Mouse (Mus musculus) gastrocnemius, adult 2 months (tissue): Measurements from ENCODE around the gene Kcnj14. TPM values are rescaled to one million over a fixed set of nuclear protein-coding genes. Genes with fewer than 3 reads are reported as not detected.

Experiments used
- DNase-seq: peaks from one replicate; pipeline ENCODE4 v3.0.0; 2022
- H3K27ac ChIP-seq: fragments of 200-600 bp; 2 replicates; pipeline ENCODE4 v1.8.1; 2022; ENCODE audit warnings: mild to moderate bottlenecking
- H3K4me3 ChIP-seq: fragments of 200-600 bp; 2 replicates; pipeline ENCODE4 v1.8.1; 2022; ENCODE audit warnings: mild to moderate bottlenecking, moderate library complexity
- CTCF ChIP-seq: fragments of 200-600 bp; IDR thresholded peaks from 2 replicates; pipeline ENCODE4 v1.8.1; 2022; ENCODE audit warnings: antibody characterized with exemption, mild to moderate bottlenecking, moderate library complexity
- intact Hi-C: fragments of 180-260 bp; cut with DNase I; formaldehyde crosslinking; loops from one replicate; pipeline ENCODE4 v1.15.1; 2025
- long read RNA-seq, 2 experiments: library from polyadenylated mRNA; stranded (forward); transcript quantifications; one replicate each; pipeline ENCODE4 v2.0.0; 2021
- total RNA-seq, 2 experiments: library from RNA; stranded (reverse); gene quantifications; 2 replicates each; pipeline ENCODE4 v1.2.3; 2021

The Kcnj14 gene
- under 1 TPM in 1 of 2 experiments, not detected in 1; 0.20 TPM for total RNA-seq
- long read RNA-seq, experiment 1: 0 reads
- long read RNA-seq, experiment 2: 0 reads

DNA sequence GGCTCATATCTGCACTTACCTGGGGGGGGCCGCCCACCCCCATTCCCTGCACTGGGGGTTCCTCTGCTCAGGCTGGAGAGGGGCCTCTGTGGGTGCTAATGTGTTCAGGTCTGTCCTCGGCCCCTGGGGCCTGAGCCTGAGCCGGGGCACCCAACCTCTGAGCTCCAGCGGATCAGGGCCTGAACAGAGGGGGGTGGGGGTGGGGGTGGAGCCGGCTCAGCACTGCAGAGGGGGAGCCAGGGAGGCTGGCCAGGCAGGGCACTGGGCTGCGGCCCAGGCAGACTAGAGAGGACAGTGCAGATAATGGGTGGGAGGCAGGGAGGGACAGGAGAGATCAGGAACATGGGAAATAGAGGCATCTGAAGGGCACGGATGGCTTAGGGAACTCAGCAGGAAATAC lies at the start of gene Kcnj14:
Gene Kcnj14 (minus strand): TSS at position 185 of the 400 bp plus-strand sequence.
- H3K4me3 ChIP-seq: no peak within 1 kb of the TSS
- intact Hi-C loops: no loop called here
- no peak for DNase-seq
- no peak within 1 kb of the TSS for H3K27ac ChIP-seq
- no peak for TF ChIP-seq CTCF

DNA sequence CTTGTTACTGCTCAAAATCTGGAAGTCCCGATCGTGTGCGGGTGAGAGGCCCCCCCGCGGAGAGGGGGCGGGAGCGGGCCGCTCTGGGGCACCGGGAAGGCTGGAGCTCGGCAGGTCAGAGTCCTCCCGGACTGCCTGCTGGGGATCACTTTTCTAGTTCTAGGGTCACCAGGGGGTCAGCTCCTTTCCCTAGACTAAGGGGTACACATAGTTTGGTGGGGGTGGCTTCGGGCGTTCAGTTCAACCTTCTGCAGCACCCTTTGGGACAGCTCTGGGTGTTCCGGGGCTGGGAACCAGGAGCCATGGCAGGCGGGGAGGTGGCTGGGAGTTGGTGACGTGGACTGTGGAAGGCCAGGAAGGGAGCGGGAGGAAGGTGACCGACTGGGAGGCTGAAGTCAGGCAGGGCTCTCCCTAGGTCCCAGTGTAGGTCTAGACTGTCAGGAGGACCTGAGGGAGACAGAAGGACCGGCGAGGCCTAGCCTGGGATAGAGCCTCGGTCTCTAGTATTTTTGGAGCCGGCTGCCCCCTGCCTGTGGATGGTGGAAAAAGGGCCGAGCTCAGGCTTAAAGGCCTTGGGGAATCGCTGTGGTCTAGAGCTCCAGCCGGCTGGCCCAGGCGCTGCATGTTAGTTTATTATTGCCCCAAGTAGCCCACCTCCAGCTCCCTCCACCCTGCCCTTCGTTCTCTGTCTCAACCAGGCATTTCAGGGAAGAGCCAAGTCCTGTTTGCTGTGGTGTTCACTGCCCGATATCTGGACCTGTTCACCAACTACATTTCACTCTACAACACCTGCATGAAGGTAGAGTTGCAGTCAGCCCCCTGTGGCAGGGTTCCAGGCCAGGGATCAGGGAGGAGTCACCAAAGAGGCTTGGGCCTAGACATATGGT lies 48.7 kb upstream of the Kcnj14 start:
- DNase-seq: peak; percentile 70
- Histone ChIP-seq H3K4me3 (peak overlapping the region; percentile 97), H3K27ac (peak overlapping the region; percentile 95)
- intact Hi-C loops: loop anchor here (2.0 kb wide), 1 partner anchor 23 kb away; the partner anchor contains the start of genes Syngr4 and Tmem143
- peak; percentile 45 for TF ChIP-seq CTCF

DNA sequence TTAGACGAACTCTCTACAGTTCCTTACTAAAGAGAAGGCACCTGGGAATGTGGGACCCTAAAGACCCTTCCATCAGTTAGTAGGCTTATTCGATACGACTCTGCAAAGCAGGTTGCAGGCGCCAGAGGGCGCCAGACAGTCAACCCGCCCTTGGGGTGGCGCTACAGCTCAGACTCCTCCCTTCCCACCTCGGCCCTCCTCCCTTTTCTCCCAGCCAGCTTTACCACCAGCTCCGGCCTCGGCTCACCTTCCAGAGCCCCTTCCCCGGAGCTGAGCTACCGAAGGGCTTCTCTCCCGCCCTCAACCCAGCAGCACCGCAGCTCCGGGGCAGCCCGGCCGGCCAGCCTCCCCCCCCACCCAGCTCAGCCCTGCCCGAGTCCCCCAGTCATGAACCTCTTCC lies 48.0 kb upstream of the Kcnj14 start, which contains the start of gene Kdelr1:
Gene Kdelr1 (plus strand): TSS at position 149 of the 400 bp plus-strand sequence.
- intact Hi-C loops: loop anchor here (1.0 to 2.0 kb wide), 3 partner anchors 24 to 137 kb away; partner anchors contain the start of genes Syngr4 and Tmem143

DNA sequence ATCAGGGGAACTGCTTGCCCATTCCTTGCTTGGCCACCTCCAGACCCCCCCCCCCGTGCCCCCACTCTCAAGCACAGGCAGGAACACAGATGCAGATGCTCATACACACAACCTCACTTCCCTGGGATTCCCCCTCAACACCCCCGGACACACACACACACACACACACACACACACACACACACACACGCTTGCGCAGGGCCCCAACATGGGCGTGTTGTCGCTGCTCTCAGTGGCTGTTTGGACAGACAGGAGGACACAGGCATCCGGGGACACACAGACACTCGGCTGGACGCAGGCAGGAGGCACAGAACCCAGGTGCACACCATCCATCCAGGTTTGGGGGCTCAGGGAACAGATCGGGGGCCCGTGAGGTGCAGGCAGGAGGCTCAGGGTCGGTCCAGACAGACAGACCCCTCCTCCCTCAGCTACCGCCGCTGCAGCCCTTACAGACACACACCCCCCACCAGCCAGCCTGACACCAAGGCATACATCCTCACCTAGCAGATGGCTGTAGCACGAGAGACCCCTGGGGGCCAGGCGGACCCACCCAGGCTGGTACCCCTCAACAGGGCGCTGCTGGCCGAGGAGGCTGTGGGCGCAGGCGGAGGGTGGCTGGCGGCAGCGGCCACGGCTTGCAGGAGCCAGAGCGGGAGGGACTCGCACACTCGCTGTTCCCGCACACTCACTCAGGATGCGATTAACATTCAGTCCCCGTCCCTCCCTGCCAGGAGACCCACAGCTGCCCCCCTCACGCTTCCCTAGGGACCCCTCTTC lies 45.9 kb upstream of the Kcnj14 start:
- no peak for TF ChIP-seq CTCF
- intact Hi-C loops: no loop called here
- H3K4me3 ChIP-seq: no peak overlapping the region
- peak; percentile 30 for DNase-seq
- no peak overlapping the region for H3K27ac ChIP-seq

More for the DNA sequence above, 48.0 kb upstream of the Kcnj14 start, which contains the start of gene Kdelr1:
- Histone ChIP-seq H3K4me3 (peak within 1 kb of the TSS; percentile 97), H3K27ac (peak within 1 kb of the TSS; percentile 95)
- no peak; the same call in 1 of the 2 replicates for TF ChIP-seq CTCF
- DNase-seq: peak; percentile 92

DNA sequence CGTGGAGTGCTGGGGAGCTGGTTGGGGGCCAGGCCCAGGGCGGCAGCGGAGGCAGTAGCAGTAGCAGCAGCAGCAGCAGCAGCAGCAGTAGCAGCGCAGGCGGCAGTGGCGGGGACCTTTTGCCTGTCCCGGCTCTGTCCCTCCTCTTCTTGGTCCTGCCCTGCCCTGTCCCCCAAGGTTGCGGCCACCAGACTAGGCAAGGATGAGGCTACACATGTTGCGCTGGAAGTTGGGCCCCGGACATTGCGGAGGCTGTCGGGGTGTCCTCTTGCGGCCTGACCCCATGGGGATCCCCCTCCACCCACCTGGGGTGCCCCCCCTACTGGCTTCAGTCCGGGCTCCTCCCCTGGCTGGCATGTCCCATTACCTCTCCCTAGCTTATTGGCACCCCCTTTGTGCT lies 45.2 kb upstream of the Kcnj14 start:
- Histone ChIP-seq H3K27ac (no peak overlapping the region), H3K4me3 (no peak overlapping the region)
- DNase-seq: peak; percentile 29
- TF ChIP-seq CTCF: no peak
- intact Hi-C loops: no loop called here

DNA sequence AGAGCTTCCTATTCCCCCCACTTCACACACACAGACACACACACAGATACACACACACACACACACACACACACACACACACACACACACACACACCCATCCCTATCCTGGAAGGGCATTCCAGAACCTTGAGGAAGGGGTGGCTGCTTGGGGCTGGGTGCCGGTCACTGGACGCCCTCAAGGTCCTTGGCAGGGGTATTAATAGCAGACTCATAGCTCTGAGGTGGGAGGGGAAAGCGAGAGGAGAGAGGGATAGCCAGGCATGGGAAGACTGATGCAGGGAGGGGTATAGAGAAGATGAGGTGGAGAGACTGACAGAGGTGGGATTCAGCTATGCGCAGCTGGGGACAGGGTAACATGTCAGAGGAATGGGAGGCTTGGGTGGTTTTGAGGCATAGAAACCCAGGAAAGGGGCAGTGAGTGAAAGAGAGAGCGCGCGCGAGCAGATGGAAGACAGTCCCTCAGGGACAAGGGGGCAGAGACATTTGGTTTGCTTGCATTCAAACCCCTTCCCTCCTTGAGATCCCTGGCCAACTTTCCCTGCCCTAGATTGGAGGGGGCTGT lies 44.6 kb upstream of the Kcnj14 start:
- H3K4me3 ChIP-seq: no peak overlapping the region
- TF ChIP-seq CTCF: no peak
- peak; percentile 17 for DNase-seq
- H3K27ac ChIP-seq: no peak overlapping the region
- intact Hi-C loops: no loop called here

DNA sequence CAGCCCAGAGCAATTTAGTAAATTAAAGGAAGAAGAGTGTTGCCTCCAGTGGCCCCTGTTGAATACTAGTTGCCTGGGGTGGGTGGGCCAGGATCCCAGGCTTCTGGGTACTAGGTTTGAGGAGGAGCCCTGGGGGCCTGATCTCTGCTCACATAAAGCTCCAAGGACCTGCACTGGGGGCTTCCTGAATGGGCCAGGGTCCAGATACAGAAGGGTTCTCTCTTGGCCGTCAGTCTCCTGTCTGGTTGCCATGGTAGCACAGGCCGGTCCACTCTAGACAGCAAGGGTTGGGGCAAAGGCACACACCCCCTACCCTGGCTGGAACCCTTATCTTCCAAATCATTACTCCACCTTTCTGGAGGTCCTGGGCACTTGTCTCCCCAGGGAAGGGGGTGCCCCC lies 43.3 kb upstream of the Kcnj14 start:
- intact Hi-C loops: no loop called here
- no peak overlapping the region for H3K4me3 ChIP-seq
- no peak for TF ChIP-seq CTCF
- H3K27ac ChIP-seq: no peak overlapping the region
- DNase-seq: peak; percentile 9

DNA sequence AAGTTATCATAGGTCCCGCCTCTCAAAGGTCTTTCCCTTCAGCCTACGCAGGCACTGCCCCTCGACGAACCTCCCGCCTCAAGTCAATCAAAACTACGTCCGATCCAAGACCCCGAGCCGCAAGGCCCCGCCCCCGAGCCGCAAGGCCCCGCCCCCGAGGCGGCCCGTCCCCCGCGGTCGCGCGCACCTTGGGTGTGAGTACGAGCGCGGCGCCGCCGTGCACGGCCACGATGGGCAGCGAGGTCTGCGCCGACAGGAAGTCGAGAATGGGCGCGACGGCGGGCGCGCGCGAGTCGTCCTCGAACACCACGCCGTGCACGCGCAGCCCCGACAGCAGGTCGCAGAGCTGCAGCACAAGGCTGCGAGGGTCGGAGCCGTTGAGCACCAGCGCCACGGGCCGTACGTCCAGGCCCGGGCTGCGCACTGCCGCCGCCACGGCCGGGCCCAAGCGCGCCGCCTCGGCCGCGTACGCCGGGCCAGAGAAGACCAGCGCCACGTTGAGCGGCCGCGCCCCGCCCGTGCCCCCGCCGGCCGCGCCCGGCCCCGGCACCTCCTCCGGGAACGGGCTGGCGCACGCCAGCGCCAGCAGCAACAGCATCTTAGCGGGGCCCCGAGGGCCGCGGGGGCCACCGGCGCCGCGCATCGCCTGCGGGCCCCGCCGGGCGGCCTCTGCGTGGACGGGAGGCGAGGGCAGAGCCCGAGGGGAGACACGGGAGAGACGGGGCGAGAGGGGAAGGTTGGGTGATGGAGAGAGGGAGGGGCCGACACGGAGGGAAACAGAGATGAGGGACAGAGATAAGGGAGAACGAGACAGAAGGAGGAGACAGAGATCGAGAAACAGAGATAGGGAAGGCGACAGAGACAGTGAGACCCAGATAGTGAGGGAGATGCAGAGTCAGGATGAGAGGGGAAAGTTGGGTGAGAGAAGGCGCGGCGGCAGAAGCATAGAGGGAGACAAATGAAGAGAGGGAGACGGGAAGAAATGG lies 41.6 kb upstream of the Kcnj14 start:
- TF ChIP-seq CTCF: no peak
- intact Hi-C loops: no loop called here
- Histone ChIP-seq H3K27ac (peak overlapping the region; percentile 83), H3K4me3 (peak overlapping the region; percentile 86)
- DNase-seq: peak; percentile 95

DNA sequence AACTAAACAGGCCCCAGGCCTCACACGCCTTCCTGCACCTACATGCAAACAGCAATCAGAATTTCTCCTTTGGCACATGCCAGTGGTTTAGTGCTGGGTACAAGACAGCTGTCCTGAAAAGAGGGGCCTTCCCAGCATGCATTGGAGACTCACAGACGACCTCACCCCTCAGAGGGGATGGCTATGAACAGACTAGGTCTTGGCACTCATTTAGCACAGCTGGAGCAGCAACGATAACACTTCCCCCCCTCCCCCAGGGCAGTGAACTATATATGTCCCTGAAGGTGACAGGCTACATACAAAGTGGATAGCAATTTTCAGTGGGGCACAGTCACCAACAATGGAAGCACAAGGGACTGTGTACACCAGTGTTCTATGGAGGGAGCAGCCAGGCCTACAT lies 39.9 kb upstream of the Kcnj14 start:
- Histone ChIP-seq H3K27ac (no peak overlapping the region), H3K4me3 (no peak overlapping the region)
- no peak for TF ChIP-seq CTCF
- intact Hi-C loops: no loop called here
- DNase-seq: peak; percentile 9

DNA sequence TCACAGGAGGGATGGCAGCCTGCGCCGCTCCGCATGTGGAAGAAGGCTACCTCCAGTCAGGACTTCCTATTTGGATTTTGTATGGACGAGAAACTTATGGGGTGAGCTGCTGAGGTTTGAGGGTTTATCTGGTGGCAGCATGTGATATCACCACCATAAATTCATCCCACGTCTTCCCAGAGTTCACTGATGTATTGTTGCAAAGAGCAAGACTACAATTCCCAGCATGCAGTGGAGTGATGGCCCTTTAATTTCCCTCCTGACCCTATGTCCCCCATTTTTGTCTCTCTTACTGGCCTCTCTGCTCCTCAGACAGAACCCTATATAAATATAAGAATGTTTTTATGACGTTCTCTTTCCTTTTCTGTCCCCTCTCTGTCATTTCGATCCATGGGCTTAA lies 38.2 kb upstream of the Kcnj14 start:
- DNase-seq: no peak
- intact Hi-C loops: no loop called here

DNA sequence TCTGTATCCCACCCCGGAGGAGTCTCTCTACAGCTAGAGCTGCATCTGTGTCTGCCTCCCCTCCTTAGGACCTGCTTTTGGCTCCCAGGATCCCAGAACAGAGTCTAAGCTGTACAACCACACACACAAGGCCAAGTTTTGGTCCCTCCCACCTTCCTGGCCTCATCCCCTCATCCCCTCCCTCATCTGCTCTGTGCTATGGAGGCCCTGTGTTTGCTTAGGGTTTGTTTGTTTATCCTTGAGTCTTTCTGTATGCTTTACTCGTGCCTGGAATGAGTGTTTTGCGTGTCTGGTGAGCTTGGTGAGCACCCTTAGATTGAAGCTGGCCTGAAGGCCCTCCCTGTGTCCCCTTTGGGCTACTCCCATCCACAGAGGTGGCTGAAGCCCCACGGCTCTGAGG lies 34.4 kb upstream of the Kcnj14 start:
- intact Hi-C loops: no loop called here
- Histone ChIP-seq H3K27ac (no peak overlapping the region), H3K4me3 (no peak overlapping the region)
- DNase-seq: no peak
- no peak for TF ChIP-seq CTCF

More for the DNA sequence above, 38.2 kb upstream of the Kcnj14 start:
- H3K27ac ChIP-seq: no peak overlapping the region
- no peak for TF ChIP-seq CTCF
- no peak overlapping the region for H3K4me3 ChIP-seq
